Mouse (Mus musculus) heart, embryonic 13.5 days (tissue): Measurements from ENCODE around the gene Srr. TPM values are rescaled to one million over a fixed set of nuclear protein-coding genes. Genes with fewer than 3 reads are reported as not detected.

Source experiments
- ATAC-seq: fragments of 200-750 bp; cut with Nextera tagmentation; 2 replicates; pipeline ENCODE4 v1.8.0; 2017; ENCODE audit warnings: moderate TSS enrichment; ENCODE audit not compliant: insufficient number of reproducible peaks, low FRiP score, low TSS enrichment; ENCODE audit errors: extremely low read depth
- H3K27ac ChIP-seq: fragments of 300-500 bp; sonication (generic); replicated peaks from 2 replicates; pipeline ENCODE4 v1.5.1; 2015; ENCODE audit warnings: moderate library complexity, mild to moderate bottlenecking, inconsistent platforms
- H3K27me3 ChIP-seq: fragments of 300-500 bp; sonication (generic); replicated peaks from 2 replicates; pipeline ENCODE4 v1.6.1; 2015; ENCODE audit warnings: mild to moderate bottlenecking, inconsistent platforms
- H3K36me3 ChIP-seq: fragments of 300-500 bp; sonication (generic); 2 replicates; pipeline ENCODE4 v1.6.1; 2015; ENCODE audit warnings: mild to moderate bottlenecking, inconsistent platforms
- H3K4me1 ChIP-seq: fragments of 300-500 bp; sonication (generic); 2 replicates; pipeline ENCODE4 v1.6.1; 2015; ENCODE audit warnings: inconsistent platforms
- H3K4me2 ChIP-seq: fragments of 300-500 bp; sonication (generic); 2 replicates; pipeline ENCODE4 v1.6.1; 2015; ENCODE audit warnings: inconsistent platforms, mild to moderate bottlenecking, moderate library complexity
- H3K4me3 ChIP-seq: fragments of 300-500 bp; sonication (generic); 2 replicates; pipeline ENCODE4 v1.5.1; 2015; ENCODE audit warnings: moderate library complexity, mild to moderate bottlenecking, inconsistent platforms
- H3K9ac ChIP-seq: fragments of 300-500 bp; sonication (generic); 2 replicates; pipeline ENCODE4 v1.6.1; 2015; ENCODE audit warnings: inconsistent platforms, mild to moderate bottlenecking, moderate library complexity
- H3K9me3 ChIP-seq: fragments of 300-500 bp; sonication (generic); 2 replicates; pipeline ENCODE4 v1.6.1; 2016; ENCODE audit warnings: inconsistent platforms
- WGBS: fragments of 180-500 bp; shearing (Covaris S2); methylation state at CpG from one replicate; pipeline ENCODE4 v1.1.7; 2015; ENCODE audit warnings: mixed read lengths; 5-methylcytosine and 5-hydroxymethylcytosine counted together
- microRNA-seq: library from miRNA; unstranded; fragments of <30 nt; microRNA quantifications from one replicate; pipeline ENCODE4, GENCODE M21; 2016
- polyA plus RNA-seq: library from polyadenylated mRNA; unstranded; fragments of >200 nt; fragmentation: Nextera tagmentation; extraction: Ambion mirVana; gene quantifications from 2 replicates; pipeline ENCODE4 v1.2.1, GENCODE M21; 2015

Gene Srr
- polyA plus RNA-seq, 1 experiment from 2014 or later = 16.6 TPM

DNA sequence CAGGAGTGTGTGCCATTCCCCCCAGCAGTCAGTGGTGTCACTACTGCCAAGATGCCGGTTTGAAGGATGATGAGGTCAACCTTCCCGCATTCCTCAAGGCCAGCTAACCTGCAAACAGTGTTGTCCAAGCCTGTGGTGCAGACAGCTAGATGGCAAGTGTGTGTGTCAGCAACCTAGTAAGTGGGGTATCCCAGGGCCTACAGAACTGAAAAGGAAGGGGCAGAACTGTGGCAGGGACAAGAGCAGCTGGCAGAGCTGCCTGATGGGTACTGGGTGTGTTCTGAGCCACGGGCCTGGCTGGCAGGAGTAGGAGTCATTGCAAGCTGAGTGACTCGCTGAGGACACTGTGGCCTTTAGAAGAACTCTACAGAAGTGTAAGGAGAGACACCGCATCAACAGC lies 63.6 kb downstream of the Srr start:
- WGBS = 61% methylated on average over 5 of the region's 5 CpGs
- no peak overlapping the region for H3K4me3 ChIP-seq
- no peaks in the 10 kb centered on the region for H3K9me3 ChIP-seq
- H3K27me3 ChIP-seq = no peaks in the 10 kb centered on the region
- peaks cover 37% of the 10 kb centered on the region for H3K4me1 ChIP-seq
- ATAC-seq = no peak
- no peak overlapping the region for H3K4me2 ChIP-seq
- no peak overlapping the region for H3K27ac ChIP-seq
- H3K9ac ChIP-seq = no peak overlapping the region
- H3K36me3 ChIP-seq = peaks cover 8% of the 10 kb centered on the region; the same call in 1 of the 2 replicates

DNA sequence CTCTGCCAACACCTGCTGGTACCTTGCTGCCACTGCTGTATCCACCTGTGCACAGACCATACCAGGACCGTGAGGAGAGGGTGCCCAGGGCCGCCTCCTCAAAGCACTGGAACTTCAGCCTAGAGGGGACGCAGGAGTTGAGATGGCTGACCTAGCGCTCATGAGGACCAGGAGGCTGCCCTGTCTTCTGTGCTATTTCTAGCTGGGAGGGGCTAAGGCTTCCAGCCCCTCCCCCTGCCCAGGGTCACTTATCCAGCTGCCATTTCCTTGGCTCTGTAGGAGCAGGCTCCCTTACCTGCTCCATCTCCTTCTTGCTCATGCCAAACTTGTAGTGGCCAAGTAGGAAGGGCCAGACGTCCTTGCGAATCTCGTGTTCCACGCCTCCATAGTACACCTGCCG lies 68.0 kb downstream of the Srr start:
- H3K4me1 ChIP-seq = peaks cover 15% of the 10 kb centered on the region
- ATAC-seq = no peak
- H3K36me3 ChIP-seq = peaks cover 18% of the 10 kb centered on the region
- no peak overlapping the region for H3K4me3 ChIP-seq
- no peak overlapping the region for H3K4me2 ChIP-seq
- 70% methylated on average over 9 of the region's 9 CpGs for WGBS
- H3K27me3 ChIP-seq = no peaks in the 10 kb centered on the region
- H3K27ac ChIP-seq = no peak overlapping the region
- H3K9me3 ChIP-seq = no peaks in the 10 kb centered on the region
- 0 out of 2 replicates have a peak overlapping the region, but pooled peaks have one; percentile 14 for H3K9ac ChIP-seq

Small RNA genes lying within 50 kb of the gene (microRNA-seq; reads per million reads assigned to microRNA genes)
- not detected for gene Mir6926

Other genes starting within 250 kb of the Srr start
- gene Pafah1b1, start 201.3 kb downstream of the Srr start, polyA plus RNA-seq = 34.6 and 47.6 TPM in 2 replicates
- 29.2 and 32.8 TPM in 2 replicates for gene Mettl16, start 155.1 kb downstream of the Srr start, polyA plus RNA-seq
- gene Mnt, start 95.0 kb downstream of the Srr start, polyA plus RNA-seq = 3.3 and 3.5 TPM in 2 replicates
- 4.2 and 4.9 TPM in 2 replicates for gene Sgsm2, start 28.9 kb downstream of the Srr start, polyA plus RNA-seq
- gene Tsr1, start 27.9 kb downstream of the Srr start, polyA plus RNA-seq = 26.5 and 27.4 TPM in 2 replicates
- gene Smg6, start 125 bp downstream of the Srr start, polyA plus RNA-seq = 11.0 and 11.3 TPM in 2 replicates
- 9.4 and 9.5 TPM in 2 replicates for gene Hic1, start 243.6 kb upstream of the Srr start, polyA plus RNA-seq